Mouse (Mus musculus) cerebellum, adult 2 months (tissue): ENCODE results near the gene Olfml2a.

Experiments
- CTCF ChIP-seq: fragments of 200-500 bp; IDR thresholded peaks from 2 replicates; pipeline ENCODE4 v1.5.1; 2011; ENCODE audit warnings: low read depth, mild to moderate bottlenecking, control low read depth, low read length, moderate library complexity, borderline replicate concordance; ENCODE audit not compliant: insufficient read depth
- POLR2A ChIP-seq: fragments of 200-500 bp; IDR thresholded peaks from 2 replicates; pipeline ENCODE4 v1.6.1; 2011; ENCODE audit warnings: low read length, control low read depth, borderline replicate concordance; ENCODE audit not compliant: insufficient read depth

DNA sequence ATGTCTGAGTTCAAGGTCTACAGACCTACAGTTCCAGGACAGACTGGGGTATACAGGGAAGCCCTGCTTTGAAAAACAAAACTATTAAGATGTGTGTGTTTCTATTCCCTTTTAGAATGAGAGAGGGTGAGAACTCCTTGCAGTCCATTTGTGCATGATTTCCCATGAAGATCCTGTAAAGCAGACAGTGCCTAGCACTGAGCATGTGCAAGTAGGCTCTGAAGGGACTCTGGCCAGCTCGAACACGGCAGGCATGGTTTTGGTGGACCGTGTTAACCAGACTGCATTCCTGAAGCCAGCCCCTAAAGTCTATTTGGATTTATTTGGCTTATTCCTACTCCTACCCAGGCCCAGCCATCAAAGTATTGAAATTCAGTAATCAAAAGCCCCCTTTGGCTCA, 80.2 kb downstream of the Olfml2a start:
- TF ChIP-seq CTCF (no peak), POLR2A (no peak)
